Mouse (Mus musculus): Measurements from ENCODE around the gene Ppp1r15b.

DNA sequence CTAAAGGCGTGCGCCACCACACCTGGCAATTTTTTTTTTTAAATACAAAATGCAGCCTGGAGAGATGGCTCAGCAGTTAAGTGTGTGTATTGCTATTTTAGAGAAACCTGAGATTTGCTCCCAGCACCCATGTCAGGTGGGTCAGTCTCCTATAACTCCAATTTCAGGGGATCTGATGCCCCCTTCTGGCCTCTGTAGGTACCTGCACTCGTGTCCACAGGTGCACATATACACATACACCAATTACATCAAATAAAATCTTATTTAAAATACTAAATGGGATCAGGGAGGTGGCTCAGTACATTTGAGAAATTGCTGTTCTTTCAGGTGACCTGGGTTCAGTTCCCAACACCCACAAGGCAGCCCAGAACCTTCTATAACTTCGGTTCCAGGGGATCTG is 14.8 kb upstream of the Ppp1r15b start:
- no peak for TF ChIP-seq POLR2A (IDR thresholded peaks at IDR 0.05; ENCODE audit: low read depth, low read length)
- TF ChIP-seq CTCF (IDR thresholded peaks at IDR 0.05; ENCODE audit: extremely low read depth, insufficient read depth, insufficient read length, insufficient replicate concordance), result no peak

Measured in spleen, adult 2 months (tissue).